Mouse (Mus musculus) hindbrain, embryonic 13.5 days (tissue): ENCODE data around the gene Mtrr. TPM values are rescaled to one million over a fixed set of nuclear protein-coding genes. Genes with fewer than 3 reads are reported as not detected.

Source experiments
- ATAC-seq: fragments of 200-750 bp; cut with Nextera tagmentation; 2 replicates; pipeline ENCODE4 v1.8.0; 2017; ENCODE audit warnings: moderate TSS enrichment; ENCODE audit not compliant: low FRiP score
- H3K27ac ChIP-seq: fragments of 300-500 bp; sonication (generic); 2 replicates; pipeline ENCODE4 v1.5.1; 2015; ENCODE audit warnings: inconsistent platforms, mild to moderate bottlenecking, moderate library complexity
- H3K27me3 ChIP-seq: fragments of 300-500 bp; sonication (generic); 2 replicates; pipeline ENCODE4 v1.6.1; 2015; ENCODE audit warnings: mild to moderate bottlenecking, inconsistent platforms
- H3K36me3 ChIP-seq: fragments of 300-500 bp; sonication (generic); 2 replicates; pipeline ENCODE4 v1.6.1; 2015; ENCODE audit warnings: mild to moderate bottlenecking, inconsistent platforms
- H3K4me1 ChIP-seq: fragments of 300-500 bp; sonication (generic); replicated peaks from 2 replicates; pipeline ENCODE4 v1.6.1; 2015; ENCODE audit warnings: inconsistent platforms
- H3K4me2 ChIP-seq: fragments of 300-500 bp; sonication (generic); 2 replicates; pipeline ENCODE4 v1.6.1; 2015; ENCODE audit warnings: inconsistent platforms, mild to moderate bottlenecking, moderate library complexity
- H3K4me3 ChIP-seq: fragments of 300-500 bp; sonication (generic); 2 replicates; pipeline ENCODE4 v1.5.1; 2015; ENCODE audit warnings: mild to moderate bottlenecking, inconsistent platforms
- H3K9ac ChIP-seq: fragments of 300-500 bp; sonication (generic); 2 replicates; pipeline ENCODE4 v1.6.1; 2015; ENCODE audit warnings: mild to moderate bottlenecking, inconsistent platforms
- H3K9me3 ChIP-seq: fragments of 300-500 bp; sonication (generic); 2 replicates; pipeline ENCODE4 v1.6.1; 2016; ENCODE audit warnings: inconsistent platforms
- WGBS: fragments of 180-500 bp; shearing (Covaris S2); methylation state at CpG from one replicate; pipeline ENCODE4 v1.1.7; 2015; 5-methylcytosine and 5-hydroxymethylcytosine counted together
- polyA plus RNA-seq: library from polyadenylated mRNA; unstranded; fragments of >200 nt; fragmentation: Nextera tagmentation; extraction: Ambion mirVana; gene quantifications from 2 replicates; pipeline ENCODE4 v1.2.1, GENCODE M21; 2015

The Mtrr gene
- 12.8 and 12.9 TPM in 2 replicates for polyA plus RNA-seq

- Histone ChIP-seq H3K9me3 (no peaks in the 10 kb centered on the region), H3K27me3 (no peaks in the 10 kb centered on the region), H3K9ac (peak within 1 kb of the TSS; percentile 82), H3K27ac (peak within 1 kb of the TSS; percentile 83), H3K36me3 (peaks cover 50% of the 10 kb centered on the region), H3K4me3 (peak within 1 kb of the TSS; percentile 79), H3K4me2 (peak within 1 kb of the TSS; percentile 97), H3K4me1 (peaks cover 34% of the 10 kb centered on the region)
- peak; percentile 99 for ATAC-seq
- WGBS: under 1% methylated on average over 81 of the region's 81 CpGs
These were observed at the start of gene Mtrr, which contains the start of gene Fastkd3 for GRCm38 (mm10) chr13:68581747-68582516. Mtrr (minus strand) TSS chr13:68582149. Fastkd3 (plus strand) TSS chr13:68582234.

GRCm38 (mm10) chr13:68627041-68627440 lies 45.1 kb upstream of the Mtrr start:
- no peak for ATAC-seq
- no peaks in the 10 kb centered on the region for H3K4me1 ChIP-seq
- no peaks in the 10 kb centered on the region for H3K27me3 ChIP-seq
- H3K9ac ChIP-seq: no peak overlapping the region
- H3K27ac ChIP-seq: no peak overlapping the region
- peaks cover 4% of the 10 kb centered on the region; the same call in 1 of the 2 replicates for H3K36me3 ChIP-seq
- no peak overlapping the region for H3K4me3 ChIP-seq
- H3K4me2 ChIP-seq: no peak overlapping the region
- H3K9me3 ChIP-seq: no peaks in the 10 kb centered on the region
- WGBS: 82% methylated on average over 3 of the region's 3 CpGs

- no peak overlapping the region for H3K4me3 ChIP-seq
- no peaks in the 10 kb centered on the region for H3K27me3 ChIP-seq
- no peak overlapping the region for H3K27ac ChIP-seq
- ATAC-seq: peak; percentile 83
- 72% methylated on average over 6 of the region's 6 CpGs for WGBS
- H3K9me3 ChIP-seq: no peaks in the 10 kb centered on the region
- H3K4me1 ChIP-seq: no peaks in the 10 kb centered on the region
- no peaks in the 10 kb centered on the region for H3K36me3 ChIP-seq
- no peak overlapping the region for H3K4me2 ChIP-seq
- no peak overlapping the region for H3K9ac ChIP-seq
These were observed 40.8 kb upstream of the Mtrr start for GRCm38 (mm10) chr13:68622792-68623191.

GRCm38 (mm10) chr13:68607652-68608405 lies 25.9 kb upstream of the Mtrr start:
- Histone ChIP-seq H3K36me3 (no peaks in the 10 kb centered on the region), H3K4me3 (no peak overlapping the region), H3K4me2 (peak overlapping the region; percentile 16), H3K27ac (peak overlapping the region; percentile 52), H3K4me1 (peaks cover 20% of the 10 kb centered on the region; the same call in 1 of the 2 replicates), H3K9ac (no peak overlapping the region), H3K9me3 (no peaks in the 10 kb centered on the region), H3K27me3 (0 out of 2 replicates have a peak, but pooled peaks cover 4% of the 10 kb centered on the region)
- ATAC-seq: peak; percentile 43; the same call in 1 of the 2 replicates
- 56% methylated on average over 21 of the region's 21 CpGs for WGBS

- Histone ChIP-seq H3K27me3 (0 out of 2 replicates have a peak, but pooled peaks cover 4% of the 10 kb centered on the region), H3K9me3 (no peaks in the 10 kb centered on the region), H3K4me3 (peak overlapping the region; percentile 17), H3K9ac (no peak overlapping the region), H3K4me2 (peak overlapping the region; percentile 41), H3K27ac (no peak overlapping the region), H3K4me1 (peaks cover 30% of the 10 kb centered on the region), H3K36me3 (no peaks in the 10 kb centered on the region)
- WGBS: under 1% methylated on average over 11 of the region's 11 CpGs
- peak; percentile 76 for ATAC-seq
These were observed 23.8 kb upstream of the Mtrr start for GRCm38 (mm10) chr13:68605689-68606126.

GRCm38 (mm10) chr13:68603085-68603484 lies 21.1 kb upstream of the Mtrr start:
- H3K4me1 ChIP-seq: peaks cover 28% of the 10 kb centered on the region
- H3K4me3 ChIP-seq: no peak overlapping the region
- H3K27ac ChIP-seq: no peak overlapping the region
- no peak for ATAC-seq
- no peaks in the 10 kb centered on the region for H3K9me3 ChIP-seq
- H3K9ac ChIP-seq: no peak overlapping the region
- no peaks in the 10 kb centered on the region for H3K27me3 ChIP-seq
- H3K4me2 ChIP-seq: no peak overlapping the region
- no peaks in the 10 kb centered on the region for H3K36me3 ChIP-seq
- 82% methylated on average over 6 of the region's 6 CpGs for WGBS

GRCm38 (mm10) chr13:68601184-68601583 lies 19.2 kb upstream of the Mtrr start:
- Histone ChIP-seq H3K27ac (0 out of 2 replicates have a peak overlapping the region, but pooled peaks have one; percentile 53), H3K4me2 (no peak overlapping the region), H3K9ac (no peak overlapping the region), H3K9me3 (no peaks in the 10 kb centered on the region), H3K4me3 (no peak overlapping the region), H3K27me3 (no peaks in the 10 kb centered on the region), H3K36me3 (no peaks in the 10 kb centered on the region), H3K4me1 (peaks cover 22% of the 10 kb centered on the region)
- 21% methylated on average over 6 of the region's 6 CpGs for WGBS
- 0 out of 2 replicates have a peak, but pooled peaks have one; percentile 38 for ATAC-seq

GRCm38 (mm10) chr13:68598953-68599352 lies 17.0 kb upstream of the Mtrr start:
- Histone ChIP-seq H3K4me3 (no peak overlapping the region), H3K9me3 (no peaks in the 10 kb centered on the region), H3K4me2 (no peak overlapping the region), H3K9ac (no peak overlapping the region), H3K36me3 (no peaks in the 10 kb centered on the region), H3K4me1 (peaks cover 16% of the 10 kb centered on the region), H3K27ac (no peak overlapping the region), H3K27me3 (no peaks in the 10 kb centered on the region)
- ATAC-seq: no peak

GRCm38 (mm10) chr13:68597667-68598066 lies 15.7 kb upstream of the Mtrr start:
- WGBS: 22% methylated on average over 13 of the region's 13 CpGs

GRCm38 (mm10) chr13:68597199-68597598 lies 15.2 kb upstream of the Mtrr start, which contains the start of gene 1700001L19Rik:
1700001L19Rik (plus strand) TSS chr13:68597421.
- WGBS: 11% methylated on average over 10 of the region's 10 CpGs
- peak within 1 kb of the TSS; percentile 53 for H3K4me2 ChIP-seq
- H3K27ac ChIP-seq: no peak within 1 kb of the TSS
- ATAC-seq: 0 out of 2 replicates have a peak, but pooled peaks have one; percentile 23
- H3K4me1 ChIP-seq: peaks cover 16% of the 10 kb centered on the region
- H3K27me3 ChIP-seq: no peaks in the 10 kb centered on the region
- H3K9me3 ChIP-seq: no peaks in the 10 kb centered on the region
- H3K4me3 ChIP-seq: peak within 1 kb of the TSS; percentile 25
- H3K36me3 ChIP-seq: peaks cover 12% of the 10 kb centered on the region
- H3K9ac ChIP-seq: no peak within 1 kb of the TSS

More at GRCm38 (mm10) chr13:68597667-68598066, 15.7 kb upstream of the Mtrr start:
- H3K36me3 ChIP-seq: peaks cover 7% of the 10 kb centered on the region
- H3K9ac ChIP-seq: no peak overlapping the region
- ATAC-seq: 0 out of 2 replicates have a peak, but pooled peaks have one; percentile 26
- no peaks in the 10 kb centered on the region for H3K27me3 ChIP-seq
- H3K27ac ChIP-seq: no peak overlapping the region
- H3K9me3 ChIP-seq: no peaks in the 10 kb centered on the region
- H3K4me2 ChIP-seq: peak overlapping the region; percentile 53
- peaks cover 16% of the 10 kb centered on the region for H3K4me1 ChIP-seq
- H3K4me3 ChIP-seq: peak overlapping the region; percentile 25

- no peak overlapping the region for H3K4me3 ChIP-seq
- H3K9ac ChIP-seq: no peak overlapping the region
- peaks cover 44% of the 10 kb centered on the region for H3K36me3 ChIP-seq
- no peaks in the 10 kb centered on the region for H3K9me3 ChIP-seq
- no peak overlapping the region for H3K27ac ChIP-seq
- H3K4me1 ChIP-seq: 0 out of 2 replicates have a peak, but pooled peaks cover 6% of the 10 kb centered on the region
- H3K4me2 ChIP-seq: no peak overlapping the region
- no peak for ATAC-seq
- H3K27me3 ChIP-seq: no peaks in the 10 kb centered on the region
- WGBS: 82% methylated on average over 1 of the region's 1 CpGs
These were observed 11.8 kb upstream of the Mtrr start for GRCm38 (mm10) chr13:68593797-68594196.

- no peaks in the 10 kb centered on the region for H3K9me3 ChIP-seq
- peaks cover 92% of the 10 kb centered on the region for H3K36me3 ChIP-seq
- H3K4me3 ChIP-seq: no peak overlapping the region
- H3K4me2 ChIP-seq: no peak overlapping the region
- peaks cover 10% of the 10 kb centered on the region; the same call in 1 of the 2 replicates for H3K4me1 ChIP-seq
- H3K27me3 ChIP-seq: no peaks in the 10 kb centered on the region
- H3K27ac ChIP-seq: no peak overlapping the region
- no peak for ATAC-seq
- H3K9ac ChIP-seq: no peak overlapping the region
These were observed 6.4 kb upstream of the Mtrr start for GRCm38 (mm10) chr13:68588352-68588751.
